Mouse (Mus musculus) spleen, postnatal 14 days (tissue): Measurements from ENCODE around the gene Coro2b.
A peak's percentile ranks its signal among the peaks of the same experiment; 100 is the strongest.

Experiments
- DNase-seq, 2 experiments: peaks; one replicate each; pipeline ENCODE4 v3.0.0; 2021 to 2022; ENCODE audit warnings: low spot score in 2 of 2

The Coro2b gene

DNA sequence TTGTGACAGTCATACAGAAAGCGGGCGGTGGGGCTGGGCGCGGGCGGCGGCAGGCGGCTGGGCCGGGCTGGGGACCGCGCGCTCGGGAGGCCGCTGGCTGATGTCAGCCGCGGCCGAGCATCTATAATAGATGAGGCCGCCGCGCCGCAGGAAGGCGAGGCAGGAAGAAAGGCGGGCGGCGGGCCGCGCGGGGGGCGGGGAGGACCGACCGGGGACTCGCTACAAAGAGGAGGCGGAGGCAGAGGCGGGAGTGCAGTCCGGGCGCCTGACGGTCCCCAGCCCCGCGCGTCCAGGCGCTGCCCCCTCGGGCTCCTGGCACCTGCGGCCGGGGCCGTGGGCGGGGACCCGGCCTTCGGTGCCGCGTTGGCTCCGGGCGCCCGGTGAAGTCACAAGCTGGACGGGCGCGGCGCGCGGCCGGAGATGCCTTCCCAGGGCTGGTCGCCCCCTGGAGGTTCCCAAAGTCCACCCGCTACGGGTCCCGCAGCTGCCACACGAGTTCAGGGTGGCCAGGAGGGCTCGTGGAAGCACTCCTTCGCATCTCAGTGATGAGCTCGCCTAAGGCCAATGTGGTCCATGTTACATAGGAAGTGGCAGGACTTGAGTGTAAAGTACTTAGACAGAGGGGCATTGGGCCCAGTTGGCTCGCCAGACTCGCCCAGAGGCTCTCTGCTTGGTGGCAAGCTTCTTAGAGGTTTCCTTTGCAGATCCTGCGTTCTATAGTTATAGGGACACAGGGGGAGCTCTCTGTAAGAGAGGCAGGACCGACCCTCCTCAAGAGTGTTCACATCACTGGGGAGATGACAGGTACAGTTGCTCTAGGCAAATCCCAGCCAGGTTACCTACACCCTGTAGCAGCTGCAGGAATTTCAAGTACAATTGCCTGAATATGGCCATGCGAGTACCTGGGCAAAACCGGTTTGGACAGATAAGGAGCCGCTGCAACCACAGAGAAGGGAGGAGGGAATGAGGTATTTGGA lies at the start of gene Coro2b:
TSS of gene Coro2b (minus strand) at position 390 of the 977 bp plus-strand sequence.
- peak; percentile 24 to 25 for DNase-seq

GRCm38 (mm10) chr9:62577558-62577957 lies 40.7 kb upstream of the Coro2b start:
- DNase-seq, result no peak

GRCm38 (mm10) chr9:62569121-62569520 lies 32.3 kb upstream of the Coro2b start:
- no peak for DNase-seq

DNA sequence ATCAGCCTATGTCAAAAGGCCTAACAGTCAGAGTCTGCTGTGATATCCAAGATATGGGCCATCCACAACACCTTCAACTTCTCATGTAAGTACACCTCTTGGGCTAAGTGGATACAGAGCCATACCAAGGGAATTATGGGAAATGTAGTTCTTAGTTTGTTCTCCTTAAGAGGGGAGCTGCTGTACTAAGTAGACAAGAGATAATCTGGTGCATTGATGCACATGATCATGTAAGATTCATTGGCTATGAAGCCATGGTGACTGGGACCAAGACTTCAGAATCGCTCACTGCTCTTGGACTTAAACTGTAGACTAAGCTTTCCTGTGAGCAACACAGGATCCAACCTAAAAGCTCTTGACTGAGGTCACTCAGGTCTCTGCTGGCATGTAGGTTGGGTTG lies 31.0 kb upstream of the Coro2b start:
- DNase-seq, result no peak

DNA sequence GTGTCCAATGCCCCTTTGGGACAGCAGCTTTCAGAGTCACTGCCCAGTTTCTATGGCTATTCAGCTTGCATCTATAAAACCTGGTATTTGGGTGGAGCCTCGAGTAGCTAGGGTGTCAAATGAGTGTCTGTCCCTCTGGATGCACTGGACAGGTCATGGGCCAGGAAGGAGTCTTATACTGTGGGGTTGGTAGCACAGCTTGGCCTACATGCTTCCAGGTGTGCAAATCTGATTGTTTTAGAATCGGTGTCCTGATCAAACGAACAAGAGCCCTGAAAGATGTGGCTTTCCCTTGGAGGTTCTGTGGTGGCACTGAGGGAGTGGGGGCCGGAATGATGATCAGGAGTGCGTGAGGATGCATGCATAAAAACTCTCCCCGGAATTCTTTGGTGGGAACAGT lies 25.4 kb upstream of the Coro2b start:
- DNase-seq, result no peak

GRCm38 (mm10) chr9:62560432-62560831 lies 23.6 kb upstream of the Coro2b start:
- DNase-seq, result no peak

- DNase-seq, result no peak
Observed at GRCm38 (mm10) chr9:62560006-62560405, 23.2 kb upstream of the Coro2b start.

GRCm38 (mm10) chr9:62559446-62559845 lies 22.6 kb upstream of the Coro2b start:
- DNase-seq, result no peak

DNA sequence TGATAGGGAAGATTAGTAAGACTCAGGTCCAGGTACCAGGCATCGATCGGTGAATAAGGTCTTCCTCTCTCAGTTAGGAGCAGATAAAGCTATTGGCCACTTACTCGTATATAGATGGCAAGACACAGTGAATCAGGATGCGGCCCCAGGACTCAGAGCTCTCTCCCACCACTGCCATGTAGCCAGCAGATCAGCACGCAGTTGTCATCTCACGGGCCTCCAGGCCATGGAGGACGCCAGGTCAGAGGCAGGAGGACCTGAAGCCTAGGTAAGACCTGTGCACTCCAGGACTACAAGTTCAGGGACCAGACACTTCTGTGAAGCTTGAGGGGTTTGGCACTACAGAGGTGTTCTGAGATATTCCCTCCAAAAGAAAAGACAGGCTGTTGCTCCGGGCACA lies 21.2 kb upstream of the Coro2b start:
- no peak for DNase-seq

DNA sequence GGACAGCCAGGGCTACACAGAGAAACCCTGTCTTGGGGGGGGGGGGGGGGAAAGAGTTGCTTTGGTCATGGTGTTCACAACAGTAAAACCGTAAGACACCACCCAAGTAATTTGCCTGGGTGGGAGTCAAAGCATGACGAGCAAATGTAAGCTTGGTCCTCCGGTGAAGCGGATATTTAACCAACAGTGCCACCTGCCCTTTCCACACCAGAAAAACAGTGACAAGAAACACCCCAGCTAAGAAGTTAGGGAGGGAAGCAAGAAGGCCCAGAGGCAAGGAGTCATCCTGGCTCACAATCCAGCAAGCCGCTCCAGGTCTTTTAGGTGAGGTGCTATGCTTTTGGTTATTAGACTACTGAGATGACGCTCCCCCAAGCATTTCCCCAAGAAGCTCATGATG lies 19.9 kb upstream of the Coro2b start:
- no peak for DNase-seq

- DNase-seq, result no peak
Observed at GRCm38 (mm10) chr9:62555258-62555856, 18.5 kb upstream of the Coro2b start.

DNA sequence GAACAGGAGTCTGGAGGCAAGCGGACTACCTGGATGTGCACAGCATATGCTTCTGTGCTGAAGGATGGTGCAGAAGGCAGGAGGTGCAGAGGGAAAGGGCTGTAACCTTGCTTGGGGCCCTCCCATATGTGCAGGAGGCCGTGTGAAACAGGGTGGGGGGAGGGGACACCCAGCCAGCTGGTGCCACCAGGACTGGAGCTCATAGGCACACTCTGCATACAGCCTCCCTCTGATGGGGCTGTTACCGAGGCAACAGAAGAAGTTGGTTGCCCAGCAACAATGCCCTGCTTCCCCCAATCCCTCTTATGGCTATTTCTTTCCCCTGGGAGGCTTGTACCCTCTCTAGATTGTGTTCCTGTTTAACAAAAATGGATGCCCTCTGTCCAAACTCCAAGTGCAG lies 17.8 kb upstream of the Coro2b start:
- no peak for DNase-seq

- DNase-seq, result peak in 1 of 2 experiments; percentile 24
Observed at GRCm38 (mm10) chr9:62553366-62553940, 16.6 kb upstream of the Coro2b start.

- DNase-seq, result no peak
Observed at GRCm38 (mm10) chr9:62551531-62551930, 14.7 kb upstream of the Coro2b start.

GRCm38 (mm10) chr9:62550661-62551093 lies 13.8 kb upstream of the Coro2b start:
- peak; percentile 34 to 56 for DNase-seq

GRCm38 (mm10) chr9:62549809-62550208 lies 13.0 kb upstream of the Coro2b start:
- DNase-seq, result peak; percentile 56 to 78

- DNase-seq, result no peak
Observed at GRCm38 (mm10) chr9:62547476-62547875, 10.6 kb upstream of the Coro2b start.

GRCm38 (mm10) chr9:62544856-62545255 lies 8.0 kb upstream of the Coro2b start:
- no peak for DNase-seq

GRCm38 (mm10) chr9:62543878-62544277 lies 7.0 kb upstream of the Coro2b start:
- DNase-seq, result no peak

DNA sequence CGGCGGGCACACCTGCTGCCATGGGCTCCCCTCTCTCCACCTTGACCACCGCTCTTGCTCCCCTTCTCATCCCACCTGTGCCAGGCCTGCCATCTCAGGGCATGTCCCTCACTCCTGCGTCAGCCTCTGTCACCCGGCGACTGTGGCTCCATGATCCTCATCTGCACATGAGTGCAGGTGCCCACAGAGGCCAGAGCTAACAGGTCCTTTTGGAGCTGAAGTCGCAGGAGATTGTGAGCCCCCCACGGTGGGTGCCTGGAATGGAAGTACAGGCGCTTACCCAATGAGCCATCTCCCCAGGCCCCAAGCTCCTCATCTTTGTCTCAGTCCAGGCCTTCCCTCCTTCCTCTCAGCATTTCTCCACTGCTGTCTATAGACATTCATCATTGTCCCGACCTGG lies 4.8 kb upstream of the Coro2b start:
- no peak for DNase-seq

DNA sequence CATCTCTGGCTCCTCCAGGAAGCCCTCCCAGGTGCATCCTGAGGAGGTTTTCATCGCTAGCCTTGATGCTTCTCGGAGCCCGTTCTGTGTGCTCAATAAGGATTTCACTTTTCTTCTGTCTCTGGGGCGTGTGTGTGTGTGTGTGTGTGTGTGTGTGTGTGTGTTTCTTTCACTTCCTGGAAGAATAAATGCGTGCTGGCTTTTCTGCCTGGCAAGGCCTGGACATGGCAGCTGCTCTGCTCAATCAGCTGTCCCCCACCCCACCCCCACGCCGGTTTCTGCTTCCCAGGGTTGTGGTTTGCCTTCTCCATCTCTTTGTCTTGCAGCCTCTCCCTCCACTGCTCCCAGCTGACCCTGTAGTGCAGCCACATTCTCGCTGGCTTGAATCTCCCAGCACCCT lies 4.3 kb upstream of the Coro2b start:
- no peak for DNase-seq

- DNase-seq, result no peak
Observed at GRCm38 (mm10) chr9:62540736-62541135, 3.9 kb upstream of the Coro2b start.

- DNase-seq, result no peak
Observed at GRCm38 (mm10) chr9:62540166-62540565, 3.3 kb upstream of the Coro2b start.
